Mouse (Mus musculus) MEL (cell line): ENCODE measurements at regions not wholly inside any gene's neighbourhood (a gene's known extent, or its start where the extent isn't known, plus 50 kb on each side); places are given as distances from the start of the nearest gene placed in this dataset.

Source experiments
- DNase-seq: peaks from one replicate; pipeline ENCODE4 v3.0.0; 2011; ENCODE audit warnings: low read depth, low spot score
- H3K27ac ChIP-seq: 2 replicates; pipeline ENCODE4 v1.5.1; 2012; ENCODE audit warnings: low read depth, mild to moderate bottlenecking, control low read depth, low read length, moderate library complexity; ENCODE audit not compliant: control insufficient read depth
- H3K27me3 ChIP-seq, 2 experiments: fragments of 150-350 bp in 1 of 2; sonication (generic) in 1 of 2; 2 replicates each; pipeline ENCODE4 v1.6.1; 2012; ENCODE audit warnings: low read length in 2 of 2, mild to moderate bottlenecking in 2 of 2, improper control_type of control experiment in 1 of 2, moderate library complexity in 1 of 2; ENCODE audit not compliant: insufficient read depth in 2 of 2, control insufficient read depth in 1 of 2
- H3K36me3 ChIP-seq, 2 experiments: 2 replicates each; pipeline ENCODE4 v1.6.1; 2012 to 2014; ENCODE audit warnings: low read length in 2 of 2, improper control_type of control experiment in 1 of 2, inconsistent platforms in 1 of 2, mild to moderate bottlenecking in 1 of 2; ENCODE audit not compliant: insufficient read depth in 2 of 2, control insufficient read depth in 1 of 2
- H3K4me1 ChIP-seq, 2 experiments: fragments of 150-350 bp in 1 of 2; sonication (generic) in 1 of 2; 2 replicates each; pipeline ENCODE4 v1.6.1; 2012; ENCODE audit warnings: low read length in 2 of 2, improper control_type of control experiment in 1 of 2, mild to moderate bottlenecking in 1 of 2; ENCODE audit not compliant: insufficient read depth in 2 of 2, control insufficient read depth in 1 of 2
- H3K4me3 ChIP-seq, 2 experiments: fragments of 150-350 bp in 1 of 2; sonication (generic) in 1 of 2; 2 replicates each; pipeline ENCODE4 v1.5.1; 2012; ENCODE audit warnings: low read depth in 2 of 2, low read length in 2 of 2, mild to moderate bottlenecking in 2 of 2, moderate library complexity in 2 of 2, control low read depth in 1 of 2, improper control_type of control experiment in 1 of 2; ENCODE audit not compliant: control insufficient read depth in 1 of 2, insufficient read depth in 1 of 2
- H3K79me2 ChIP-seq: 2 replicates; pipeline ENCODE4 v1.6.1; 2012; ENCODE audit warnings: mild to moderate bottlenecking, low read length, moderate library complexity; ENCODE audit not compliant: control insufficient read depth, poor library complexity, insufficient read depth
- H3K9ac ChIP-seq: 2 replicates; pipeline ENCODE4 v1.6.1; 2012; ENCODE audit warnings: low read depth, mild to moderate bottlenecking, control low read depth, low read length, moderate library complexity; ENCODE audit not compliant: control insufficient read depth, poor library complexity, severe bottlenecking
- H3K9me3 ChIP-seq: fragments of 150-350 bp; sonication (generic); replicated peaks from 2 replicates; pipeline ENCODE4 v1.6.1; 2012; ENCODE audit warnings: mild to moderate bottlenecking, low read length, improper control_type of control experiment, moderate library complexity; ENCODE audit not compliant: insufficient read depth
- CHD2 ChIP-seq: IDR thresholded peaks from 2 replicates; pipeline ENCODE4 v1.6.1; 2011; ENCODE audit warnings: low read length, improper control_type of control experiment
- CTCF ChIP-seq, 3 experiments: IDR thresholded peaks in 2 of 3; conservative IDR thresholded peaks in 1 of 3; 2 replicates each; pipeline ENCODE4 v1.5.1; 2011 to 2012; ENCODE audit warnings: low read length in 3 of 3, low read depth in 2 of 3, mild to moderate bottlenecking in 2 of 3, improper control_type of control experiment in 1 of 3, inconsistent platforms in 1 of 3, mixed read lengths in 1 of 3, moderate library complexity in 1 of 3; ENCODE audit not compliant: control insufficient read depth in 1 of 3, insufficient read depth in 1 of 3, poor library complexity in 1 of 3, severe bottlenecking in 1 of 3
- E2F4 ChIP-seq: IDR thresholded peaks from 2 replicates; pipeline ENCODE4 v1.6.1; 2011; ENCODE audit warnings: low read depth, low read length, improper control_type of control experiment, borderline replicate concordance
- ETS1 ChIP-seq: IDR thresholded peaks from 2 replicates; pipeline ENCODE4 v1.6.1; 2012; ENCODE audit warnings: low read depth, mild to moderate bottlenecking, inconsistent platforms, low read length, improper control_type of control experiment, moderate library complexity
- GATA1 ChIP-seq: IDR thresholded peaks from 2 replicates; pipeline ENCODE4 v1.6.1; 2011; ENCODE audit warnings: low read depth, low read length, improper control_type of control experiment
- JUND ChIP-seq: IDR thresholded peaks from 2 replicates; pipeline ENCODE4 v1.6.1; 2011; ENCODE audit warnings: low read depth, mild to moderate bottlenecking, improper control_type of control experiment, low read length
- MAX ChIP-seq: IDR thresholded peaks from 2 replicates; pipeline ENCODE4 v1.6.1; 2011; ENCODE audit warnings: low read length, improper control_type of control experiment
- MYC ChIP-seq: IDR thresholded peaks from 2 replicates; pipeline ENCODE4 v1.6.1; 2011; ENCODE audit warnings: low read depth, mild to moderate bottlenecking, low read length, improper control_type of control experiment, moderate library complexity
- POLR2A ChIP-seq, 2 experiments: IDR thresholded peaks; 2 replicates each; pipeline ENCODE4 v1.6.1; 2011 to 2012; ENCODE audit warnings: low read length in 2 of 2, mild to moderate bottlenecking in 2 of 2, control low read depth in 1 of 2, improper control_type of control experiment in 1 of 2, low read depth in 1 of 2, moderate library complexity in 1 of 2; ENCODE audit not compliant: control insufficient read depth in 1 of 2, insufficient read depth in 1 of 2, poor library complexity in 1 of 2
- RAD21 ChIP-seq: IDR thresholded peaks from 2 replicates; pipeline ENCODE4 v1.6.1; 2011; ENCODE audit warnings: mild to moderate bottlenecking, low read depth, low read length, improper control_type of control experiment
- RCOR1 ChIP-seq: IDR thresholded peaks from 2 replicates; pipeline ENCODE4 v1.6.1; 2012; ENCODE audit warnings: low read depth, mild to moderate bottlenecking, inconsistent platforms, low read length, improper control_type of control experiment
- SIN3A ChIP-seq: IDR thresholded peaks from 2 replicates; pipeline ENCODE4 v1.6.1; 2012; ENCODE audit warnings: low read length, improper control_type of control experiment, inconsistent platforms
- SMC3 ChIP-seq: IDR thresholded peaks from 2 replicates; pipeline ENCODE4 v1.6.1; 2011; ENCODE audit warnings: low read depth, low read length, improper control_type of control experiment
- TAL1 ChIP-seq: IDR thresholded peaks from 2 replicates; pipeline ENCODE4 v1.6.1; 2012; ENCODE audit warnings: mild to moderate bottlenecking, inconsistent platforms, low read length, moderate library complexity, mixed read lengths
- TBP ChIP-seq: IDR thresholded peaks from 2 replicates; pipeline ENCODE4 v1.8.0; 2011; ENCODE audit warnings: low read depth, low read length, improper control_type of control experiment
- TCF12 ChIP-seq: IDR thresholded peaks from 2 replicates; pipeline ENCODE4 v1.6.1; 2014; ENCODE audit warnings: low read depth, mild to moderate bottlenecking, inconsistent platforms, low read length, improper control_type of control experiment, moderate library complexity
- USF1 ChIP-seq: IDR thresholded peaks from 2 replicates; pipeline ENCODE4 v1.6.1; 2014; ENCODE audit warnings: low read depth, mild to moderate bottlenecking, inconsistent platforms, low read length, improper control_type of control experiment, moderate library complexity
- ZKSCAN1 ChIP-seq: IDR thresholded peaks from 2 replicates; pipeline ENCODE4 v1.6.1; 2012; ENCODE audit warnings: low read depth, mild to moderate bottlenecking, inconsistent platforms, low read length, improper control_type of control experiment, moderate library complexity
- ZMIZ1 ChIP-seq: IDR thresholded peaks from 2 replicates; pipeline ENCODE4 v1.6.1; 2012; ENCODE audit warnings: low read depth, mild to moderate bottlenecking, inconsistent platforms, low read length, improper control_type of control experiment, moderate library complexity
- ZNF384 ChIP-seq: IDR thresholded peaks from 2 replicates; pipeline ENCODE4 v1.6.1; 2012; ENCODE audit warnings: low read depth, mild to moderate bottlenecking, inconsistent platforms, low read length, improper control_type of control experiment

DNA sequence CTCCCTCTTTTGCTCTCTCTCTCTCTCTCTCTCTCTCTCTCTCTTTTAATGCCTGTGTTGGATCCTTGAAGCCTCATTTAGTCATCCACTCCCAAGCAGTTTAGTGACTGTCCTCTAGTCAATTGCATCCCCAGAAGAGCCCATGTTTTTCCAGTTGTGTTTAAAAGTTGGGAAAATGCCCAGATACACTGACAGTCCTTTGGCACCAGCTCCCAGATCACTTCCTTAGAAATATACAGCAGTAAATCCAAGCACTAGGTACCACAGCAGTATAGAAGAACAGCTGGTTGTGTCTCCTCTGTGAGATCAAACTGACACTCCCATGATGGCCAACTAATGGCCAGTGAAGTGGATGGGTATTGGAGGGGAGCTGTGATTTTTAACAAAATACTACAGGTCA is 634.7 kb upstream of the Kirrel3 start:
- no peaks in the 10 kb centered on the region for H3K79me2 ChIP-seq
- no peaks in the 10 kb centered on the region for H3K4me1 ChIP-seq
- TF ChIP-seq RCOR1 (no peak), E2F4 (no peak), SIN3A (no peak), TAL1 (no peak), MYC (no peak), ZNF384 (no peak)
- H3K4me3 ChIP-seq = no peak overlapping the region
- no peaks in the 10 kb centered on the region for H3K9me3 ChIP-seq
- H3K9ac ChIP-seq = no peak overlapping the region
- no peak overlapping the region for H3K27ac ChIP-seq
- no peak for DNase-seq
- H3K36me3 ChIP-seq = no peaks in the 10 kb centered on the region
- H3K27me3 ChIP-seq = no peaks in the 10 kb centered on the region

DNA sequence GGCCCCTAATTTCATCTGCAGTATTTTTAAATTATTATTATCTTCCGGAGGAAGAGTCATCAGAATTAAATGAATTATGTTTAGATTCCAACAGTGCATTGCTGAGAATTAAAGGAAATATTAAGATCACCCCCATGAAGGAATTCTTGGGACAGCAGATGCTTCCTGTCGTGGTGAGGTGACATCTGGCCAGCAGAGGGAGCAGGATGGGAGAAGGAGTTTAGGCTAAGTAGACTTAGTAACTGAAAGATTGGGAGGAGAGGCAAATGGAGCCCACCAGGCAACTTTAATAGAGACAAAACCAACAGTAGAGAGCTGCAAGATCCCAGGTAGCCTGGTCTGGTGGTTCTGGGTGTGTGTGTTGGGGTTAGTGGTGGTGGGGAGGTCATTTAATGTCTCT is 629.5 kb upstream of the Kirrel3 start:
- H3K4me1 ChIP-seq = no peaks in the 10 kb centered on the region
- no peak for DNase-seq
- no peaks in the 10 kb centered on the region for H3K27me3 ChIP-seq

DNA sequence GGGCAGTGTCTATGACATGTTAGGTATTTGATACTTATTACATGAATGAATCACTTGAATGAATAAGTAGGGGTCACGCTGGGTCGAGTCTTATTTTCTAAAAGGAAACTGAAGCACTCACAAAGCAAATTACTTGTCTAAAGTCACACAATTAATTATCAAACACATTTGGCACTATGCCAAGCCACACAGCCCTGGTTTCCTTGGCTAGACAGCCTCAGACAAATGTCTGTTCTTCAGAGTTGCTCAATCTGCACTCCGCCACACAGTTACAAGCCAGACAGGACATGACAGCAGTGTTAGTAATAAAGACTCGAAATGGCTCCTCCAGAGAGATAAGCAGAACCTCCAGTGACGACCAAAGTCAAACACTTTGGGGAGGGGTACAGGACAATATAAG is 627.2 kb upstream of the Kirrel3 start:
- no peak overlapping the region for H3K9ac ChIP-seq
- H3K4me3 ChIP-seq = no peak overlapping the region
- no peaks in the 10 kb centered on the region for H3K79me2 ChIP-seq
- H3K4me1 ChIP-seq = no peaks in the 10 kb centered on the region
- no peaks in the 10 kb centered on the region for H3K36me3 ChIP-seq
- no peaks in the 10 kb centered on the region for H3K9me3 ChIP-seq
- no peak for TF ChIP-seq GATA1
- TF ChIP-seq POLR2A (IDR thresholded peaks at IDR 0.05; ENCODE audit: control insufficient read depth in 1 of 2, insufficient read depth in 1 of 2, low read depth in 1 of 2, low read length in 2 of 2, poor library complexity in 1 of 2) = no peak
- no peak for TF ChIP-seq TBP
- TF ChIP-seq TCF12 = no peak
- no peak for TF ChIP-seq CHD2
- no peak for TF ChIP-seq ZMIZ1
- no peak for TF ChIP-seq MAX
- TF ChIP-seq ETS1 = no peak
- no peak for TF ChIP-seq ZKSCAN1
- TF ChIP-seq RAD21 = no peak
- TF ChIP-seq, all 39 proteins: peak for 0
- Histone ChIP-seq H3K27me3 (no peaks in the 10 kb centered on the region), H3K27ac (no peak overlapping the region)
- no peak for DNase-seq

More for the DNA sequence above, 629.5 kb upstream of the Kirrel3 start:
- Histone ChIP-seq H3K79me2 (no peaks in the 10 kb centered on the region), H3K27ac (no peak overlapping the region), H3K9me3 (no peaks in the 10 kb centered on the region), H3K9ac (no peak overlapping the region), H3K36me3 (no peaks in the 10 kb centered on the region), H3K4me3 (no peak overlapping the region)
- TF ChIP-seq JUND = no peak
- no peak for TF ChIP-seq USF1
- TF ChIP-seq RAD21 = no peak; the same call in 1 of the 2 replicates
- TF ChIP-seq SMC3 = peak; percentile 17; the same call in 1 of the 2 replicates
- peak in 2 of 3 experiments; percentile 11 to 17; a peak in 1 of 6 replicates for TF ChIP-seq CTCF (IDR thresholded peaks at IDR 0.05 in 2 of 3, conservative IDR thresholded peaks at IDR 0.05 in 1 of 3; ENCODE audit: control insufficient read depth in 1 of 3, insufficient read depth in 1 of 3, low read depth in 2 of 3, low read length in 3 of 3, poor library complexity in 1 of 3, severe bottlenecking in 1 of 3)
